Mouse (Mus musculus) megakaryocyte progenitor cell, adult 5-6 weeks (primary cell): ENCODE results near the gene Gltpd2. TPM values are rescaled to one million over a fixed set of nuclear protein-coding genes. Genes with fewer than 3 reads are reported as not detected.
"Not testable (repeated sequence)": the region's sequence is repeated elsewhere in the genome, so short reads cannot be mapped to it uniquely, and the experiment has no call there.

Source experiments
- ATAC-seq: replicated peaks from 2 replicates; pipeline ENCODE4 v1.8.0; 2016; ENCODE audit warnings: mild to moderate bottlenecking, moderate TSS enrichment, inconsistent platforms; ENCODE audit not compliant: poor library complexity
- total RNA-seq, 2 experiments: library from RNA; stranded (forward) in 1 of 2; stranded (reverse) in 1 of 2; fragments of 157-497, 149-512 nt in 1 of 2; fragments of 200-1000 nt in 1 of 2; gene quantifications; 2 replicates each; pipeline versions ENCODE4 v1.2.3 to v1.2.4; 2015 to 2017

Gltpd2 gene
- total RNA-seq, 2 experiments from 2014 or later, result not detected

- ATAC-seq, result peak; percentile 69
These were observed 2.6 kb upstream of the Gltpd2 start for GRCm38 (mm10) chr11:70516352-70516751.

- ATAC-seq, result peak; percentile 46; the same call in 1 of the 2 replicates
These were observed 560 bp upstream of the Gltpd2 start for GRCm38 (mm10) chr11:70518436-70518835.

GRCm38 (mm10) chr11:70520178-70520769 lies 1.3 kb downstream of the Gltpd2 start:
- no peak for ATAC-seq

GRCm38 (mm10) chr11:70523306-70523989 lies 4.5 kb downstream of the Gltpd2 start:
- ATAC-seq, result not testable (repeated sequence)

GRCm38 (mm10) chr11:70524782-70525181 lies 5.8 kb downstream of the Gltpd2 start:
- peak; percentile 19 for ATAC-seq

- ATAC-seq, result peak; percentile 100
These were observed 6.2 kb downstream of the Gltpd2 start, which contains the start of gene Psmb6 for GRCm38 (mm10) chr11:70525184-70525678. Gene Psmb6 (plus strand): TSS chr11:70525367.

- ATAC-seq, result peak; percentile 29; the same call in 1 of the 2 replicates
These were observed 6.7 kb downstream of the Gltpd2 start for GRCm38 (mm10) chr11:70525726-70526125.

- no peak for ATAC-seq
These were observed 7.2 kb downstream of the Gltpd2 start for GRCm38 (mm10) chr11:70526211-70526610.

- no peak for ATAC-seq
These were observed 9.6 kb downstream of the Gltpd2 start for GRCm38 (mm10) chr11:70528610-70529009.

- not testable (repeated sequence) for ATAC-seq
These were observed 12.1 kb downstream of the Gltpd2 start for GRCm38 (mm10) chr11:70531065-70531464.

- no peak for ATAC-seq
These were observed 13.8 kb downstream of the Gltpd2 start, which contains the start of gene Gm40193 for GRCm38 (mm10) chr11:70532839-70533238. Gene Gm40193 (minus strand): TSS chr11:70532939.

- no peak for ATAC-seq
These were observed 20.4 kb downstream of the Gltpd2 start for GRCm38 (mm10) chr11:70539423-70539822.

- ATAC-seq, result peak; percentile 94
These were observed 21.0 kb downstream of the Gltpd2 start, which contains the start of gene Pld2 for GRCm38 (mm10) chr11:70539877-70540587. Gene Pld2 (plus strand): TSS chr11:70540064.

- no peak for ATAC-seq
These were observed 21.9 kb downstream of the Gltpd2 start for GRCm38 (mm10) chr11:70540928-70541327.

GRCm38 (mm10) chr11:70541415-70541814 lies 22.4 kb downstream of the Gltpd2 start:
- no peak for ATAC-seq

GRCm38 (mm10) chr11:70544496-70544895 lies 25.5 kb downstream of the Gltpd2 start:
- ATAC-seq, result no peak

GRCm38 (mm10) chr11:70551526-70551925 lies 32.5 kb downstream of the Gltpd2 start:
- ATAC-seq, result no peak

GRCm38 (mm10) chr11:70553940-70554339 lies 34.9 kb downstream of the Gltpd2 start:
- no peak for ATAC-seq

GRCm38 (mm10) chr11:70557545-70557944 lies 38.5 kb downstream of the Gltpd2 start:
- peak; percentile 52; the same call in 1 of the 2 replicates for ATAC-seq

GRCm38 (mm10) chr11:70561937-70562286 lies 42.9 kb downstream of the Gltpd2 start:
- no peak for ATAC-seq

GRCm38 (mm10) chr11:70562287-70562994 lies 43.4 kb downstream of the Gltpd2 start, which contains the start of gene Mink1:
Gene Mink1 (plus strand): TSS chr11:70562881.
- ATAC-seq, result peak; percentile 63
